Mouse (Mus musculus) kidney, postnatal 36 days (tissue): ENCODE measurements around the gene Lnpep.
A peak's percentile ranks its signal among the peaks of the same experiment; 100 is the strongest.
"Not testable (repeated sequence)": the region's sequence is repeated elsewhere in the genome, so short reads cannot be mapped to it uniquely, and the experiment has no call there.

Source experiments
- DNase-seq, 2 experiments: peaks; one replicate each; pipeline ENCODE4 v3.0.0; 2021 to 2022; ENCODE audit warnings: mixed read lengths in 2 of 2

Lnpep gene

GRCm38 (mm10) chr17:17608416-17608988 lies 16.3 kb downstream of the Lnpep start:
- DNase-seq = peak in 1 of 2 experiments; percentile 36

- no peak for DNase-seq
These were observed 20.3 kb downstream of the Lnpep start for GRCm38 (mm10) chr17:17604554-17604953.

GRCm38 (mm10) chr17:17603609-17604008 lies 21.2 kb downstream of the Lnpep start:
- DNase-seq = peak in 1 of 2 experiments; percentile 39

GRCm38 (mm10) chr17:17602786-17603185 lies 22.1 kb downstream of the Lnpep start:
- DNase-seq = no peak

- DNase-seq = no peak
These were observed 22.5 kb downstream of the Lnpep start for GRCm38 (mm10) chr17:17602330-17602729.

- DNase-seq = peak; percentile 85 to 89
These were observed 24.0 kb downstream of the Lnpep start for GRCm38 (mm10) chr17:17600804-17601252.

- no peak for DNase-seq
These were observed 24.8 kb downstream of the Lnpep start for GRCm38 (mm10) chr17:17600001-17600400.

GRCm38 (mm10) chr17:17598355-17598754 lies 26.5 kb downstream of the Lnpep start:
- DNase-seq = no peak

GRCm38 (mm10) chr17:17592926-17593325 lies 31.9 kb downstream of the Lnpep start:
- DNase-seq = no peak

GRCm38 (mm10) chr17:17587333-17588047 lies 37.4 kb downstream of the Lnpep start:
- DNase-seq = no peak

- DNase-seq = no peak
These were observed 39.7 kb downstream of the Lnpep start for GRCm38 (mm10) chr17:17585115-17585514.

GRCm38 (mm10) chr17:17583896-17584295 lies 41.0 kb downstream of the Lnpep start:
- no peak for DNase-seq

GRCm38 (mm10) chr17:17581234-17581633 lies 43.6 kb downstream of the Lnpep start:
- no peak for DNase-seq

GRCm38 (mm10) chr17:17576399-17576798 lies 48.5 kb downstream of the Lnpep start:
- DNase-seq = no peak

GRCm38 (mm10) chr17:17567071-17567470 lies 57.8 kb downstream of the Lnpep start:
- peak; percentile 27 to 41 for DNase-seq

- no peak for DNase-seq
These were observed 75.9 kb downstream of the Lnpep start for GRCm38 (mm10) chr17:17548958-17549357.

GRCm38 (mm10) chr17:17531338-17531737 lies 93.5 kb downstream of the Lnpep start:
- DNase-seq = no peak

GRCm38 (mm10) chr17:17516384-17517016 lies 108.3 kb downstream of the Lnpep start:
- no peak for DNase-seq

- DNase-seq = no peak
These were observed 118.2 kb downstream of the Lnpep start for GRCm38 (mm10) chr17:17506677-17507076.

GRCm38 (mm10) chr17:17499278-17499677 lies 125.6 kb downstream of the Lnpep start:
- no peak for DNase-seq

- DNase-seq = peak in 1 of 2 experiments; percentile 11
These were observed 126.0 kb downstream of the Lnpep start for GRCm38 (mm10) chr17:17498848-17499247.

GRCm38 (mm10) chr17:17496730-17497129 lies 128.1 kb downstream of the Lnpep start:
- DNase-seq = no peak

- not testable (repeated sequence) for DNase-seq
These were observed 128.6 kb downstream of the Lnpep start for GRCm38 (mm10) chr17:17496234-17496633.

GRCm38 (mm10) chr17:17492116-17492515 lies 132.7 kb downstream of the Lnpep start:
- DNase-seq = peak in 1 of 2 experiments; percentile 7
